Mouse (Mus musculus) heart, adult 2 months (tissue): Measurements from ENCODE around the gene Igsf21.

Experiments
- EP300 ChIP-seq: fragments of 200-500 bp; IDR thresholded peaks from 2 replicates; pipeline ENCODE4 v1.6.1; 2011; ENCODE audit warnings: low read depth, low read length, control low read depth; ENCODE audit not compliant: insufficient read depth
- POLR2A ChIP-seq: fragments of 200-500 bp; IDR thresholded peaks from 2 replicates; pipeline ENCODE4 v1.6.1; 2011; ENCODE audit warnings: mild to moderate bottlenecking, low read depth, low read length, control low read depth; ENCODE audit not compliant: insufficient read depth

DNA sequence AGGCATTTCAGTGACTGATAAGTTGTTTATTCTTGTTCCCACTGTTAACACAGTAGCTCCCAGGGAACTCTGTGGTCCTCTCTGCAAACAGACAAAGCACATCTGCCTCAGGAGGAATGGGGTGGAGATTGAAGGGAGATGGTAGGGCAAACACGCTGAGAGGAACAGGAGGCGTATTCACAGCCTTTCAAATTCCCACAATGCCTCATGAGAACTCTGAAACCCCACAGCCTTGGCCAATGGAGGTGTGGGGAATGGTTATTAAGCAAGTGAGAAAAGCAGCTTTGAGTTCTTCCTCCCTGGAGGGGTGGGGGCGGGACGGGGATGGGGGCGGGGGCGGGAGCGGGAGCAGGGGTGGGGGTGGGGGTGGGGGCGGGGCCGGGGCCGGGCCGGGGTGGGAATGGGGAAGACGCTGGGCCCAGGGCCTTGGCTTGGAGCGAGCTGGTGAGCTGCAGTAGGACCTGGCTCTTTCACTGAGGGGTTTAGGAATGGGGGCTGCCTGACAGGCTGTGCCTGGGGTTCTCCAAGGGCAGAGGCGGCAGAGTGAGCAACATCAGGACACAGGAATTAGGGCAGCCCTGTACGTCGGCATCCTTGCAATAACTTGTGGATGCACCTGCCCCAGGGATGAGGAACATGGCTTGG is 253.4 kb downstream of the Igsf21 start:
- TF ChIP-seq POLR2A (no peak), EP300 (no peak)
